Mouse (Mus musculus) ES-E14 (cell line): ENCODE measurements at regions not wholly inside any gene's neighbourhood (a gene's known extent, or its start where the extent isn't known, plus 50 kb on each side); places are given as distances from the start of the nearest gene placed in this dataset.

Experiments used
- DNase-seq: peaks from one replicate; pipeline ENCODE4 v3.0.0-alpha.2; 2013; ENCODE audit warnings: low read depth, low spot score
- H3K27ac ChIP-seq: 2 replicates; pipeline ENCODE4 v1.5.1; 2012; ENCODE audit warnings: low read depth, mild to moderate bottlenecking, low read length, moderate library complexity, mixed read lengths; ENCODE audit not compliant: poor library complexity, insufficient read depth, severe bottlenecking
- H3K36me3 ChIP-seq: 2 replicates; pipeline ENCODE4 v1.6.1; 2012; ENCODE audit warnings: mild to moderate bottlenecking, low read length, moderate library complexity, mixed read lengths; ENCODE audit not compliant: control insufficient read depth, poor library complexity, insufficient read depth, severe bottlenecking
- H3K4me1 ChIP-seq, 2 experiments: fragments of 150-350 bp in 1 of 2; sonication (generic) in 1 of 2; 2 replicates each; pipeline ENCODE4 v1.6.1; 2012; ENCODE audit warnings: low read length in 2 of 2, mild to moderate bottlenecking in 1 of 2, mixed read lengths in 1 of 2; ENCODE audit not compliant: control insufficient read depth in 2 of 2, insufficient read depth in 2 of 2, poor library complexity in 1 of 2
- H3K4me3 ChIP-seq, 2 experiments: fragments of 150-350 bp in 1 of 2; sonication (generic) in 1 of 2; 2 replicates each; pipeline ENCODE4 v1.5.1; 2012; ENCODE audit warnings: low read length in 2 of 2, low read depth in 1 of 2, mild to moderate bottlenecking in 1 of 2, mixed read lengths in 1 of 2; ENCODE audit not compliant: insufficient read depth in 1 of 2, poor library complexity in 1 of 2, severe bottlenecking in 1 of 2
- H3K9ac ChIP-seq: 2 replicates; pipeline ENCODE4 v1.6.1; 2012; ENCODE audit warnings: low read depth, mild to moderate bottlenecking, low read length, mixed read lengths; ENCODE audit not compliant: poor library complexity, insufficient read depth, severe bottlenecking
- H3K9me3 ChIP-seq: fragments of 150-350 bp; sonication (generic); 2 replicates; pipeline ENCODE4 v1.6.1; 2012; ENCODE audit warnings: low read depth, mild to moderate bottlenecking, low read length; ENCODE audit not compliant: control insufficient read depth, insufficient read depth
- CHD2 ChIP-seq: IDR thresholded peaks from 2 replicates; pipeline ENCODE4 v1.6.1; 2014; ENCODE audit warnings: mild to moderate bottlenecking, low read depth, low read length, inconsistent platforms
- HCFC1 ChIP-seq: IDR thresholded peaks from 2 replicates; pipeline ENCODE4 v1.6.1; 2012; ENCODE audit warnings: low read length, inconsistent platforms, borderline replicate concordance; ENCODE audit not compliant: insufficient read depth
- MAFK ChIP-seq: IDR thresholded peaks from 2 replicates; pipeline ENCODE4 v1.6.1; 2014; ENCODE audit warnings: mild to moderate bottlenecking, low read depth, low read length, inconsistent platforms; ENCODE audit not compliant: insufficient read depth
- ZC3H11A ChIP-seq: IDR thresholded peaks from 2 replicates; pipeline ENCODE4 v1.6.1; 2012; ENCODE audit warnings: low read depth, mild to moderate bottlenecking, inconsistent platforms, low read length, borderline replicate concordance
- ZNF384 ChIP-seq: IDR thresholded peaks from 2 replicates; pipeline ENCODE4 v1.6.1; 2012; ENCODE audit warnings: low read depth, low read length, inconsistent platforms
- in situ Hi-C, 2 experiments: fragments of 600-800 bp; cut with MboI; formaldehyde crosslinking; loops; one replicate each; pipeline ENCODE4 v1.15.1; 2025; ENCODE audit warnings: low sequenced_read_pairs in 2 of 2, inconsistent platforms in 1 of 2; ENCODE audit not compliant: unreplicated experiment in 2 of 2

DNA sequence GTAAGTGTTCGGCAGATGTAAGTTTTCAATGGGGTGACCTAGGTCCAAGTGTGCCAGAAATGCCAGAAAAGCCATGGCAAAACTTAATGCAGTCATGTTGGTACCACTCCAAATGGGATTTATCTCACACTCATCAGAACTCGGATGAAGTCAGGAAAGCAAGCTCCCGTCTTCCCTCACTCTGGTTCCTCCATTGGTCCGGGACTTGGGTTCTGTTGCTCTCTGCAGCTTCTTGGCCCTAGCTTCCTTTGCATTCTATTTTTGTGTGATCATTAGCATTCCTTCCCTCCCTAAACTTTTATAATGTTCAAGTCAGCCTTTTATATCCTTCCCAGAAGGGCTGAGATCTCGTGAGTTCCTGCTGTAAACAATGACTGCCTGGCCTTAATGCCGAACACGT, 85.9 kb upstream of the Twist2 start:
- H3K36me3 ChIP-seq, result no peaks in the 10 kb centered on the region
- TF ChIP-seq ZC3H11A (no peak), CHD2 (no peak), ZNF384 (no peak), HCFC1 (no peak), MAFK (no peak)
- in situ Hi-C loops, result no loop called here
- no peak overlapping the region for H3K4me3 ChIP-seq
- DNase-seq, result no peak
- H3K4me1 ChIP-seq, result no peaks in the 10 kb centered on the region
- H3K27ac ChIP-seq, result no peak overlapping the region
- H3K9ac ChIP-seq, result no peak overlapping the region
- no peaks in the 10 kb centered on the region for H3K9me3 ChIP-seq

DNA sequence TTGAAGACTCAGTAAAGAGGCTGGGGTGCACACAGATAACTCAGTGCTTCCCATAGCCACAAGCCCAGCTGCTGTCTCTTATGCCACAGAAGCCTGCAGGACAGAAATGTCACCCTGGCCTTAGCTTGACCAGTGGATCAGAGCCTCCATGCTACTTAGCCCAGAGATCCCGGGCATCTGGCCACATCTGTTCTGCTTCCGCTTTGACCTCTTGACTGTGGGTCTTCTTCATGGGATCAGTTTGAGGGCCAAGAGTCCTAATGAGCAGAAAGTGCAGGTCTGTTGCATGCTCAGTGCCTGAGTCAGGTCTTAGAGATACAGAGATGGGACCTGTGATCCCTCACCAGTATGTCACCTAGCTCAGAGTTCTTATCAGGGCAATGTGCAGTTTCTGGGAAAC, 85.5 kb upstream of the Twist2 start:
- no peaks in the 10 kb centered on the region for H3K9me3 ChIP-seq
- no peak overlapping the region for H3K4me3 ChIP-seq
- in situ Hi-C loops, result no loop called here
- H3K36me3 ChIP-seq, result no peaks in the 10 kb centered on the region
- DNase-seq, result no peak
- H3K9ac ChIP-seq, result no peak overlapping the region
- no peak overlapping the region for H3K27ac ChIP-seq
- 0 out of 4 replicates have a peak, but pooled peaks cover 0 to 2% of the 10 kb centered on the region in 2 experiments for H3K4me1 ChIP-seq
- TF ChIP-seq CHD2, result no peak
- no peak for TF ChIP-seq ZNF384
- no peak for TF ChIP-seq HCFC1

- Histone ChIP-seq H3K9ac (no peak overlapping the region), H3K4me3 (no peak overlapping the region), H3K9me3 (no peaks in the 10 kb centered on the region), H3K36me3 (no peaks in the 10 kb centered on the region), H3K27ac (no peak overlapping the region), H3K4me1 (0 out of 4 replicates have a peak, but pooled peaks cover 0 to 2% of the 10 kb centered on the region in 2 experiments)
- TF ChIP-seq ZNF384, result no peak
- TF ChIP-seq MAFK, result no peak
- no peak for TF ChIP-seq CHD2
- no peak for TF ChIP-seq HCFC1
- TF ChIP-seq ZC3H11A, result no peak
- in situ Hi-C loops, result no loop called here
- DNase-seq, result no peak
These were observed 84.4 kb upstream of the Twist2 start for GRCm38 (mm10) chr1:91716836-91717235.

DNA sequence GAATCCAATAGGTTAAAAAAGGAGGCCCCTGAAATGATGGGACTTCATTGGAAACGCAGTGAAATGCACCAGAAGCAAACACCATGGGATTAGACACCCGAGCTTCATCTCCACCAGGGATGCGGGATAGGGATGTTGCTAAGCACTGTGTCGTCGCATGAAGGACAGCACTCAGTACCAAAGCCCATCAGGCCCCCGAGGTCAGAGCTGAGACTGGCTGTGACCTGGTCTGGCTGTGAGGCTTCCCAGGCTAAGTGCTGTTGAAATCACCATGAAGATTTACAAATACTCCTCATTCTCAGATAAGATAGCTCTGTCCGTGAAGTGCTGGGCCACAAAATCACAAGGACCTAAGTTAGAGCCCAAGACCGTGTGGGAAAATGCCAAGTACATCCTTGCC, 83.3 kb upstream of the Twist2 start:
- H3K36me3 ChIP-seq, result no peaks in the 10 kb centered on the region
- no peaks in the 10 kb centered on the region for H3K9me3 ChIP-seq
- no peak for DNase-seq
- H3K4me3 ChIP-seq, result no peak overlapping the region
- H3K4me1 ChIP-seq, result 0 out of 4 replicates have a peak, but pooled peaks cover 0 to 2% of the 10 kb centered on the region in 2 experiments
- no peak overlapping the region for H3K27ac ChIP-seq
- in situ Hi-C loops, result no loop called here
- no peak overlapping the region for H3K9ac ChIP-seq
- no peak for TF ChIP-seq ZNF384
- no peak for TF ChIP-seq HCFC1
- no peak for TF ChIP-seq CHD2

DNA sequence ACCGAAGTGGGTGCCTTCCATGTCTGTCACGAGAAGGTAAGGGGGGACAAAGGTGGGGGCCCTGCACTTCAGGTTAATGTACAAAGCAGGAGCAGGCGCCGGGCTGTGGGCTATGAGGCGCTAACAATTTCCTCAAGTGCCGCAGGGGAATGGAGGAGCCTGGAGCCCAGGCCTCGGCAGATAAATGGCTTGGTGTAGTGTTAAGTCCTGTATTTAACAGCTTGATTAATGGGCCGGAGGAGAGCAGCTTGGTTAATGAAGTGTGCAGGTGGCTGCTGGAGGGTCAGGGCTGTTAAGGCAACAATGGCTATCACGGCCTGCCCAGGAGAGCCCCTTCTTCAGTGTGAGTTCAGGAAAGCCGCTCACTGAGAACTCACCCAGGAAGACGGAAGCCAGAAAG, 72.0 kb upstream of the Twist2 start:
- in situ Hi-C loops, result no loop called here
- H3K9ac ChIP-seq, result no peak overlapping the region
- no peaks in the 10 kb centered on the region for H3K9me3 ChIP-seq
- no peak for DNase-seq
- H3K36me3 ChIP-seq, result no peaks in the 10 kb centered on the region
- H3K4me1 ChIP-seq, result no peaks in the 10 kb centered on the region
- TF ChIP-seq HCFC1 (no peak), MAFK (no peak), ZNF384 (no peak)
- H3K4me3 ChIP-seq, result no peak overlapping the region
- H3K27ac ChIP-seq, result no peak overlapping the region
